Mouse (Mus musculus): ENCODE results near the gene Kdm2a.
A peak's percentile ranks its signal among the peaks of the same experiment; 100 is the strongest.

Gene Kdm2a

DNA sequence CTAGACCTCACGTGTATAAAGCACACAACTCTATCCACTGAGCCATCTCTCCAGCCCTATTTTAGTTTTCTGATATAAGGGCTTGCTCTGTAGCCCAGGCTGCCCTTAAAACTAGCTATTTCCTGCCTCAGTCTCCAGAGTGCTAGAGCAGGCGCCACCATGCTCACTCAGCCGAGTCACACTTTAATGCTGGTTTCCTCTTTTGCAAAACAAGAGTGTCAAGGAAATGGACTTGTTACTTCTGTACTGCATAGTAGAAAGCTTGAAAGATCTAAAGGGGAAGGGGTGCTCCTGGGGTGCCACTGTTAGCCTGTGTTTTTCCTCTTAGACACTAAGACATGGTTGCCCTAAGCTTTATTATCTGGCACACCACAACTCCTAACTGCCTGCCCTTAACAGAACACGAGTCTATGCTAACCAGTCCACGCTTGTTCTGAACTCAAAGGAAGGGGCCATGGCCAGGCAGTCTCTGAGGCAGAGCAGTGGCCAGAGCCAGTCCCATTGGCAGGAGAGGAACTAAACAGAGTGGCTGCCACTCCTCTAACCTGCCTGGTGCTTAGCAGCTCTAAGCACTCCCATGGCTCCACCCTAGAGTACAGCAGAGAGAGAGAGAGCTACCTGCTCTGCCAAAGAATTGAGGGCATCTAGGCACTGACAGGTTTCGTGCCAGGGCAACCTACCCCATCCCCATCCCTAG is 98.4 kb downstream of the Kdm2a start:
- DNase-seq (ENCODE audit: low spot score in 2 of 2), result no peak

DNA sequence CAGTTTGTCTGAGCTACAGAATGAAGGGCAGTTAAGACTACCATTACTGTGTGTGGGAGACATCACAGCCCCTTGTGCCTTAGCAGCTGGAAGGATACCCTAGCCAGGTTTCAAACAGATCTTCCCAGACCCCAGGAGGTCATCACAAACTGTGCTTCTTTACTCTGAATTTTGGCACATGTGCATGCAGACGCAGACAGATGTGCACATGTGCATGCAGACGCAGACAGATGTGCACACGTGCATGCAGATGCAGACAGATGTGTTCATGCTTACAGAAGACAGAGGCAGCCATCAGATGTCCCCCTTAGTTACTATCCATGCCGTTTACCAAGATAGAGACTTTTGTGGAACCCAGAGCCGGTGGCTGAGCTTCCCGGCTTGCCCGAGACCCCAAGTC is 99.0 kb downstream of the Kdm2a start:
- no peak for DNase-seq (ENCODE audit: low spot score in 2 of 2)

DNA sequence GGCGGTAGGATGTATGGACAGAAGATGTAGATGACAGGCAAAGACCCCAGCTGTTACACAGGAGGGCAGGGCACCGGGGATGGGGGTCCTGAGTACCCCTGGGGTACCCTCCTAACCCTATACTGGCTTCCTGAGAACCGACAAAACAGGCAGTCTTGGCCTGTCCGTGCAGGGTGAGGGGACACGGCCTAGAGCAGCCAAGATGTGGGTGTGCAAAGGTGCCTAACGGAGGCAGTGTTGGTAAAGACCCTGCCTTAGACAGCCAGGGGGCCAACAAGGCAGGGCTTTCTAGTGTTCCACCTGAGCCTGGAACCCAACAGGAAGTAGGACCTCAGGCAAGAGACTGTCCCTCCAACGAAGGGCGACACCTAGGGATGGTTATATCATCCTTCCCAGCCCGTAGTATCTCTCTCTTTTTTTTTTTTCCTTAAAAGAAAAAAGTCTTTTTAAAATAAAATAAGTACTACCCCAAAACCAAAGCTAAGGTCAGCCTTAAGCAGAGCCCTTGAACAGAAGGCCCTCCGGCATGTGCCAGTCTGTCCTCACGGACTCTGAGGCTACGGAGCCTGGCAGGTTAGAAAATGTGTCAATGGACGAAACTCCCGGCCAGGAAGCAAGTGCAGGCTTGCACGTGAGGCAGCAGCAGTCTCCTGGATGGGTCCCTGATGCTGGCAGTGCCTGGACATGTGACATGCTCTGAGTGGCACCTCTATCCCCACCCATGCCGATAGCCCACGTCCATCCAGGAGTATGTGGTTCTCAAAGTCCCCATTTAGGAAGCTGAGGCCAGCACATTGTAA is 99.6 kb downstream of the Kdm2a start:
- DNase-seq (ENCODE audit: low spot score in 2 of 2), result no peak

DNA sequence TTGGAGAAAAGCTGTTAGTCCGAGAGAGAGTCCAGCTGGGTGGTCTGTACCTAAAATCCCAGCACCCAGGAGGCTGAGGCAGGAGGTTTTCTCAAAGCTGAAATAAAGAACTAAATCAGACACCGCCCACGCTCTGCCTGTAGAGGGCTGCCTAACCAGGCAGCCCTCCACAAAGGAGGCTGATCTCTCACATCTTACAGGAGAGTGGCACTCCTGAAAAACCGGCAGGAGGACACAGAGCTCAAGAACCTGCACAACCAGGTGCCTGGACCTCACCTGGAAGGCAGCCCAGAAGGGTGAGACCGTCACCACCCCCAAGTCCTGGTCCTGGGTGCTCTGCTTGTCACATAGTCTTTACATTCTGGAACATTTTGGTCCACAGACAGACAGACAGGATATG is 100.2 kb downstream of the Kdm2a start:
- DNase-seq (ENCODE audit: low spot score in 2 of 2), result no peak

DNA sequence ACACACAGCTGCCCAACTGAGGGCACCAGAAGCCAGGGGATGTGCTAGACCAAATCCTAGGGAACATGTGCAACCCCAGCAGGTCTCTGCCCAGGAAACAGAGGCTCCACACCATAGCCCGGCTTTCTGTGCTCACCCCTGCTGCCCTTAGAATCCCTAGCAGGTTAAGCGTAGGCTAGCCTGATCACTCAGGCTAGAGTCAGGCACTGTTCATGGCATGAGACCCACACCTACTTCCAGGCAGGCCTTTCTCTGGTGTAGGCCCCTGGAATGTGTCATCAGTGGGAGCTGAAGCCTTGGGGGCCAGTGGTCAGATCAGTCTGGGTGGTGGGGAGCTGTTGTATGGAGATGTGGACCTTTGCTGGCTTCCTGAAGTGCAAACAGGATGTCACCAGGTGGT is 101.5 kb downstream of the Kdm2a start:
- DNase-seq (ENCODE audit: low spot score in 2 of 2), result no peak

DNA sequence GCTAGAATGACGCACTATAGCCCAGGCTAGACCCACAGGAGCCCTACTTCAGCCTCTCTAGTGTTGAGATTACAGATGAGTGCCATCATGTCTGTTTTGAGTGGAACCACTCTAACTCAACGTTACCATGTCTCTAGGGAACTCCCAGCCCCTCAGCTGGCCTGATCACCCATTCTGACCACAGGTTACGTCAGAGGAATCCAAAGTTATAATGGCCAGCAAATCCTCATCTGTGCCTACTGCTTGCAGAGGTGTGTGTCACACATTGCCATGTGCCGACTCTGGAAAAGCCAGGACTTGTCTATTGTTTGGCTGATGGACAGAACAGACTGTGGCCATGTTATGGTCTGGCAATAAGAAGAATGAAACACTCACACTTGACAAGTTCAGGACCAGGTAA is 102.7 kb downstream of the Kdm2a start:
- DNase-seq (ENCODE audit: low spot score in 2 of 2), result no peak

DNA sequence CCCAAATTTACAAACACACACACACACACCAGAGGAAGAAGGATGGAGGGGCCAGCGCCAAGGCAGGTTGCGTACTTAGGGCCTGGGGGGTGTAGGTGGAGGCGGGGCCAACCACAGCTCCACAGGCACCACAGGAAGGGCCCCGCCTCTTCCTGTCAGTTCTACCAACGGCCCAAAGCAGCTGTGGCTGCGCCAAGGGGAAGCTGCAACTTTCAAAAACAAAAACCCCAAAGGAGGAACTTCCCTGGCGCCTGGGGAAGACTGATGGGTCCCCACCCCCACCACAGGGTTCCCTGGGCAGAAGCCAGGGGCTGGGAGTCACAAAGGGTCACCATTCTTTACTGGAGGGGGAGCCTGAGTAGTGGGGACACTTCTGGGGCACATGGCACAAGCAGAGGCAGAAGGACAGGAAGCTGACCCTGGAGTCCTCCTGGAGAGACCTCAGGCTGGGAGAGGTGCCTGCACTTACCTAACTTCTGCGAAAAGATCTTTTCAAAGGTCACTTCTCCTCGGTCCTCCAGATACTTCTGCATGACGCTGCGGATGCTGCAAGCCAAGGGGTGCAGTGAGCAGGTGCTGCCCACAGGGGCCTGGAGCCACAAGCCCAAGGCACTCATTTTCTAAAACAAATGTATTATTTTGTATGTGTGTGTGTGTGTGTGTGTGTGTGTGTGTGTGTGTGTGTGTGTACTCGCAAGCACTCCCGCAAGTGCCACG is 103.5 kb downstream of the Kdm2a start:
- peak in 1 of 2 experiments; percentile 58 for DNase-seq (ENCODE audit: low spot score in 2 of 2)

DNA sequence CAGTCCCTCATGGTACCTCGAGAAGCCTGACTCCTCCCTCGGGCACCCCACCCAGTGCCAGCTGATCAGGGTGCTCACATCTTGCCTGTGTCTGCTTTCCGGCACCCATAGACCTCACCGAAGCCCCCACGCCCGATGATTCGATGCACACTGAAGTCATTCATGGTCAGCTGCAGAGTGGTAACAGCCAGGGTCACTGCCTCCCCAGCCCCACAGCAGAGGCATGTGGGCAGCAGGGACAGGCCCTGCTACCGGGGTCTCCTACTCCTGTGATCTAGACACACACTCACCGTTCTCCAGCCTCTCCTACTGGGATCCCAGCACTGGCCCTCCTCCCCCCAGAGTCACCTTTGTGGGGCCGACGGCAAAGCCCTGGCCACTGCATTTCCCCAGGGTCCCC is 106.9 kb downstream of the Kdm2a start:
- no peak for DNase-seq (ENCODE audit: low spot score in 2 of 2)

DNA sequence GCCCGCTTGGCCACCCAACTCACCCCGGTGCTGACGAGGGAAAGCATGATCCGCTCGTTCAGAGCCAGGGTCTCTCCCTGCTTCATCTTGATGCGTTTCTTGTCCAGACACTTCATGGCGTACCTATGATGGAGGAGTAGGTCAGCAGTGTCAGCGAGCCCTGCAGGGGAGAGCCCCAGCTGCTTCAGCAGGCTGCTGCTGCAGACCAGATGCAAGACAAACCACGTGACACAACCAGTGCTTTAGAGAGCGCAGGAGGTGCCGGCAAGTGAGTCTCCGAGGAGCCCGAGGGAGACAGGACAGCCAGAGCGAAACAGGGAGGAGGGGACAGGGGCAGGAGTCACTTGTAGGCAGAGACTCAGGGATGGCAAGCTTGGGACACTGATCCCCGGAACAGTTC is 107.3 kb downstream of the Kdm2a start:
- DNase-seq (ENCODE audit: low spot score in 2 of 2), result no peak

DNA sequence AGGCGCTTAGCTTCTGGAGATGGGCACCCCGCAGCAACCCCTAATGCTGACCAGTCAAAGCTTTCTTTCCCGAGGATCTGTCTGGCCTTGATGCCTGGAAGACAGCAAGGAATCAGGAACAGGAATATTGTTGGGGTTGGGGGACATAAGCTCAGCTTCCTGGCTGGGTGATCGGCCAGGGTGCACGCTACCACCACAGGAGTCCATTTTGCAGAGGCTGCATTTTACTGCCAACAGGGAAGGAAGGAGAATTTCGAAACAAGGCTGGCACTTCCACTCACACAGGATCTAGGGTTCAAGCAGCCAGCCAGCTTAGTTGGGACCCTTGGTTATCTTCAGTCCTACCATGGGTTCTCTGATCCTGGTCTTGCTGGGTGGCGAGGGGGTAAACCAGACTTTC is 114.4 kb downstream of the Kdm2a start:
- no peak for DNase-seq (ENCODE audit: low spot score in 2 of 2)

DNA sequence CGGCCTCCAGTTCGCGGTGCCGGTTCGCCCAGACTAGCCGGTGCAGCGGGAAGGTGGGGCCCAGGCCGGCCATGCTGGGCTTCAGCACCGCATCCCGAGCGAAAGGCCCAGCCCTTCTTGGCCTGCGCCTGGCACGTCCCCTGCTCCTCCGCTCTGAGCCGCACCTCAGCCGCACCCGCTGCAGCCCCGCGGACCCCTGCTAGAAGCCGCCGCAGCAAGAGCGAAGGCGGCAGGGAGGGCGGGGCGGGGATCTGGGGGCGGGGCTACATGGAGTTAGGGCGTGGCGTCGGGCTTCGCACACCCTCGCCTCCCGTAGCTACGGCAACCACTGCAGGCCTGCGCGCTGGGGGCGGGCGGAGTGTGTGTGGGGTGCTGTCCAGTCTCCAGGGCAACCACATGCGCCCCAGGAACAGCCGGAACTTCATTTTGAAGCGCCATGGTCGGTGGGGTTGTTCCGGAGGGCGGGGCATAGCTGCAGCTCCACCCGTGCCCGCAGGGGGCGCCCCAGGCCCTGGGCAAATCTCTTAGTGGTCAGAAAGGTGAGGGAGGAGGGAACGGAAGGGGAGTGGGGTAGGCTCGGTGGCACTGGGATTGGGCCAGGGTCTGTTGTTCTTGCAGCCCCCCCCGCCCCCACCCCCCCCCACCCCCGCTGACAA is 115.1 kb downstream of the Kdm2a start, which contains the start of gene Ankrd13d:
TSS of gene Ankrd13d (minus strand) at position 240 of the 656 bp plus-strand sequence.
- DNase-seq (ENCODE audit: low spot score in 2 of 2), result peak; percentile 87 to 94

DNA sequence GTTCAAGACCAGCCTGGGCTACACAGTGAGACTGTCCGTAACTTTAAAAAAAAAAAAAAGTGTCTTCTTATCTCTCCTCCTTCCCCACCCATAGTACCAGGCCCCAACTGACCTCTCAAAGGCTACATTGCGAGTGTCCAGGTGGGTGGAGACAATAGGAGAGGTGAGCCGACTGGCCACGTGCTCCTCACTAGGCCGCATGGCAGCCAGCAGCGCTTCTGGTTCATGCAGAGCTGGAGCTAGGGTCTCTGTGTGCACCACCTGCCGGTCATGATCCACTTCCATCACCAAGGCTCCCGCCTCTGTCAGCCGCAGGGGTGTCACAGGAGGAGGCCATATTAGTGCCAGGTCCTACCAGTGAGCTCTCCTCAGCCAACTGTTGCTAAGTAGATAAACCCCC is 117.7 kb downstream of the Kdm2a start:
- DNase-seq (ENCODE audit: low spot score in 2 of 2), result no peak

DNA sequence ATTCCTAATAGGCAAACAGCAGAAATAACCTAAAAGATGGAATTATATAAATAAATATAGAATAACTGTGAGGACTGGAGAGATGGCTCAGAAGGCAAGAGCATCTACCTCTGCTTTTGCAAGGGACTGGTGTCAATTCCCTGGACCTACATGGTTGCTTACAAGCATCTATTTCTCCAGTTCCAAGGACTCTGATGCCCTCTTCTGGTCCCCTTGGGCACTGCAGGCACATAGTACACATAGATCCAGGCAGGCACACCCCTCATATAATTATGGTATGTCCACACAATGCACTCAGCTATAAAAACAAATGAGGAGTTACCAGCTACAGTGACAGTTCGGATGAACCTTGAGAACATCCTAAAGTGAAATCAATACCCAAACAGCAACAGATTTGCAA is 118.6 kb downstream of the Kdm2a start:
- DNase-seq (ENCODE audit: low spot score in 2 of 2), result no peak

DNA sequence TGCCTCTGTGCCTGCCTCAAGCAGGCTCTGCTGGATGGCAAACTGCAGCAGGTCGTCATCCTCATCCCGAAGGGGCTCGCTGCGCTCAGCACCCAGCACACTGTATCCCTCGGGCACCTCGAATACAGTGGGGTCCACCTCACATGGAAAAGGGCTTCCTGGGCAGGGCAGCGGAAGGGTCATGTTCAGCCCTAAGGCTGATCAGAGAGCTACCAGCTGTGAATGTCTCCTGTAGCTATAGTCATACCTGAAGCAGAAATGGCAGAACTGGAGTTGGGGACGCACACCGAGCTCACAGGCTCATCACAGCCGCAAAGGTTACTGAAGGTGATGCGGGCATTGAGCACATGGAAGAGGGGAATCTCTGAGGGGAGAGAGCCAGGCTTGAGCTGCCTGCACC is 127.1 kb downstream of the Kdm2a start:
- DNase-seq (ENCODE audit: low spot score in 2 of 2), result peak in 1 of 2 experiments; percentile 7

DNA sequence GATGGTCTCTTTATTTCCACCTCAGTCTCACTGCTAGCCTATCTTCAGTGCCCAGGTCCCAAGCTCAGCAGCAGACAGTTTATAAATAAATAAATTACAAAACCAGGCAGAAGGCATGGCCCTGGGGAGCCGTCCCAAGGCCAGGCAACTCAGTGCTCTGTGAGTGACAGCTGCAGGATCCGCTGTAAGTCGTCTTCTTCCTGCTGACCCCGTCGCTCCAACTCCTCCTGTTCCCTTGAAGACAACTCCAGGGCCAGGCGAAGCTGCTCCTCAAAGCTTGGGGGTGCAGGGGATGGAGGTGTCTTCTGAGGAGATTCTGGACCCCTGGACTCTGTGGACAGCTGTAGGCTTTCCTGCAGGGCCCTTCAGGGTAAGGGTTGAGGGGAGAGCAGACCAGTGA is 127.9 kb downstream of the Kdm2a start:
- DNase-seq (ENCODE audit: low spot score in 2 of 2), result no peak

DNA sequence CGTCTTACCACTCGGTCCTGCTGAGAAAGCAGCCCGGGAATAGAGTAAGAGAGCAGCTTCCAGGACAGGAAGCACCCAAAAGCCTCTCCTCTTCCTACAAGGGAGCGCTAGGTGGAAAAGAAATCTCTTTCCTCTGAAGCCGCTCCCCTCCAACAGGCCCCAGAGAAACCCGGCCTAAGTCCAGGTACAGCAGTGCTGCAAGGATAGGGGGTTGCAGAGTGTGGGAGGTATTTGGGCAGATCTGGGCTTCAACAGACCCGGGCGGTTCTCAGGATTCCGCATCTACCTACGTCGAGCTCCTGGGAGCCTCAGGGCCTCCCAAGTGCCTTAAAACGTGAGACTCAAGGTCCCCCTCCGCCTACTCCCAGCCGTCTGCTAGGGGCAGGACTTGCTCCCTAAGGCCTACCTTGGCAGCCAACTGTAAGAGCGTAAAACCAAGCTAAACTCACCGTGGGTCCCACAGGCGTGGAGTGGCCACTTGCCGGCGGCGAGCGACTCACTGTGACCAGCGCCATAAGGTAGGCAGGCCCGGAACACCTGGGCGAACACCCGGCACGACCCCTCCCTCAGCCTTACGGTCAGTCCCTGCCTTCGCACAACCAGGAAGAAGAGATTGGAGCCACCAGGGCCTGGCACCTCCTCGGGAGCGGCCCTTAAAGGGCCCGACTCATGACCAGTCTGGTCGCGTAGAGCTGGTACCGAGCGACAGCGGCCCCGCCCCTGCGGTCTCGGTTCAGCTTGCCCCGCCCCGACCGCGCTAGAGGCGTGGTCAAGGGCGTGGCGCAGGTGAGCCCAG is 129.3 kb downstream of the Kdm2a start, which contains the start of gene Ssh3:
TSS of gene Ssh3 (minus strand) at position 615 of the 796 bp plus-strand sequence.
- peak; percentile 47 to 48 for DNase-seq (ENCODE audit: low spot score in 2 of 2)

DNA sequence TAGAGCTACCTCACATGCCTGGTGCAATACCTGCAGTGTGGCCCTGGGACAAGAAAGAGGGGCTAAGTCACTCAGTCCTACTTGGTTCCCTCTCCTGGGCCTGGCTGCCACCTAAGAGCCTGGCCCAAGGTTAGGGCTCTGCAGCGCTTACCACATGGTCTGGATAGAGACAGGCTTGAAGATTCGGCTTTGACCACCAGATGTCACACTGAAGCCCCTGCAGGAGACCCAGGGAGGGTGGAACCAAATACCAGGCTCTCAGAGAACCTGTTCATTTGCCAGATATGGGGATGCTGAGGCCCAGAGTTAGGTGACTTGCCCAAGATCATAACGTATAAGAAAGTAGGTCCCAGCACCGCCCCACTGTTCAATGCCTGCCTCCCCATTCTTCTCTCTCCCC is 132.1 kb downstream of the Kdm2a start:
- DNase-seq (ENCODE audit: low spot score in 2 of 2), result no peak

All from frontal cortex, postnatal 14 days (tissue).